Mouse (Mus musculus): ENCODE data around the gene Scaper.

GRCm38 (mm10) chr9:55540391-55540770 lies 397.5 kb downstream of the Scaper start:
- no peak for TF ChIP-seq CTCF (IDR thresholded peaks at IDR 0.05; ENCODE audit: extremely low read depth, insufficient read length, insufficient replicate concordance, low read depth, low read length)
- no peak for TF ChIP-seq POLR2A (IDR thresholded peaks at IDR 0.05; ENCODE audit: low read depth, low read length)
